Mouse (Mus musculus): ENCODE results near the gene Rac2. TPM values are rescaled to one million over a fixed set of nuclear protein-coding genes. Genes with fewer than 3 reads are reported as not detected.
A peak's percentile ranks its signal among the peaks of the same experiment; 100 is the strongest.

Rac2 gene
- polyA plus RNA-seq, 1 experiment from 2014 or later: 123 TPM

- H3K9me3 ChIP-seq (replicated peaks): no peaks in the 10 kb centered on the region
- ATAC-seq (ENCODE audit: insufficient read depth): peak; percentile 57
- H3K9ac ChIP-seq: peak overlapping the region; percentile 35; the same call in 1 of the 2 replicates
- 14% methylated on average over 5 of the region's 5 CpGs for WGBS (ENCODE audit: insufficient replicate concordance)
- H3K4me2 ChIP-seq: peak overlapping the region; percentile 53
- no peaks in the 10 kb centered on the region for H3K27me3 ChIP-seq
- H3K4me3 ChIP-seq (replicated peaks): no peak overlapping the region; the same call in 1 of the 2 replicates
- H3K4me1 ChIP-seq (replicated peaks): peaks cover 50% of the 10 kb centered on the region
- peak overlapping the region; percentile 81 for H3K27ac ChIP-seq (replicated peaks)
- peaks cover 26% of the 10 kb centered on the region for H3K36me3 ChIP-seq (replicated peaks)
Observed at GRCm38 (mm10) chr15:78563937-78564336, 8.6 kb downstream of the Rac2 start.

- ATAC-seq (ENCODE audit: insufficient read depth): no peak
- no peak overlapping the region for H3K4me3 ChIP-seq (replicated peaks)
- WGBS (ENCODE audit: insufficient replicate concordance): 96% methylated on average over 3 of the region's 3 CpGs
- no peaks in the 10 kb centered on the region for H3K9me3 ChIP-seq (replicated peaks)
- peaks cover 48% of the 10 kb centered on the region for H3K4me1 ChIP-seq (replicated peaks)
- H3K27ac ChIP-seq (replicated peaks): no peak overlapping the region
- H3K9ac ChIP-seq: no peak overlapping the region
- H3K4me2 ChIP-seq: peak overlapping the region; percentile 53
- peaks cover 20% of the 10 kb centered on the region for H3K36me3 ChIP-seq (replicated peaks)
- H3K27me3 ChIP-seq: no peaks in the 10 kb centered on the region
Observed at GRCm38 (mm10) chr15:78563344-78563743, 9.2 kb downstream of the Rac2 start.

- no peak overlapping the region for H3K4me3 ChIP-seq (replicated peaks)
- WGBS (ENCODE audit: insufficient replicate concordance): 47% methylated on average over 11 of the region's 11 CpGs
- no peak for ATAC-seq (ENCODE audit: insufficient read depth)
- no peaks in the 10 kb centered on the region for H3K9me3 ChIP-seq (replicated peaks)
- H3K9ac ChIP-seq: no peak overlapping the region
- no peak overlapping the region for H3K4me2 ChIP-seq
- peaks cover 12% of the 10 kb centered on the region for H3K36me3 ChIP-seq (replicated peaks)
- no peak overlapping the region for H3K27ac ChIP-seq (replicated peaks)
- peaks cover 12% of the 10 kb centered on the region for H3K4me1 ChIP-seq (replicated peaks)
- H3K27me3 ChIP-seq: no peaks in the 10 kb centered on the region; the same call in 1 of the 2 replicates
Observed at GRCm38 (mm10) chr15:78559141-78559979, 13.2 kb downstream of the Rac2 start.

- no peak overlapping the region for H3K4me3 ChIP-seq (replicated peaks)
Observed at GRCm38 (mm10) chr15:78557693-78558535, 14.7 kb downstream of the Rac2 start.

GRCm38 (mm10) chr15:78554545-78555313 lies 17.9 kb downstream of the Rac2 start:
- no peak overlapping the region for H3K27ac ChIP-seq (replicated peaks)
- peak overlapping the region; percentile 38 for H3K4me2 ChIP-seq
- no peaks in the 10 kb centered on the region; the same call in 1 of the 2 replicates for H3K27me3 ChIP-seq
- peak overlapping the region; percentile 26 for H3K4me3 ChIP-seq (replicated peaks)
- ATAC-seq (ENCODE audit: insufficient read depth): no peak
- WGBS (ENCODE audit: insufficient replicate concordance): 62% methylated on average over 25 of the region's 25 CpGs
- no peaks in the 10 kb centered on the region; the same call in 1 of the 2 replicates for H3K4me1 ChIP-seq (replicated peaks)
- H3K9ac ChIP-seq: no peak overlapping the region
- H3K36me3 ChIP-seq (replicated peaks): no peaks in the 10 kb centered on the region
- H3K9me3 ChIP-seq (replicated peaks): no peaks in the 10 kb centered on the region

More at GRCm38 (mm10) chr15:78557693-78558535, 14.7 kb downstream of the Rac2 start:
- 47% methylated on average over 10 of the region's 10 CpGs for WGBS (ENCODE audit: insufficient replicate concordance)
- Histone ChIP-seq H3K36me3 (replicated peaks) (peaks cover 12% of the 10 kb centered on the region), H3K27me3 (no peaks in the 10 kb centered on the region; the same call in 1 of the 2 replicates), H3K4me1 (replicated peaks) (no peaks in the 10 kb centered on the region; the same call in 1 of the 2 replicates), H3K9me3 (replicated peaks) (no peaks in the 10 kb centered on the region), H3K4me2 (no peak overlapping the region), H3K27ac (replicated peaks) (no peak overlapping the region), H3K9ac (no peak overlapping the region)
- no peak for ATAC-seq (ENCODE audit: insufficient read depth)

- no peak for ATAC-seq (ENCODE audit: insufficient read depth)
- Histone ChIP-seq H3K36me3 (replicated peaks) (no peaks in the 10 kb centered on the region), H3K27ac (replicated peaks) (no peak overlapping the region), H3K27me3 (peaks cover 11% of the 10 kb centered on the region; the same call in 1 of the 2 replicates), H3K4me3 (replicated peaks) (no peak overlapping the region), H3K4me1 (replicated peaks) (peaks cover 12% of the 10 kb centered on the region; the same call in 1 of the 2 replicates), H3K9ac (no peak overlapping the region), H3K4me2 (no peak overlapping the region), H3K9me3 (replicated peaks) (no peaks in the 10 kb centered on the region)
- 40% methylated on average over 4 of the region's 4 CpGs for WGBS (ENCODE audit: insufficient replicate concordance)
Observed at GRCm38 (mm10) chr15:78549189-78549734, 23.3 kb downstream of the Rac2 start.

GRCm38 (mm10) chr15:78548711-78549110 lies 23.9 kb downstream of the Rac2 start:
- Histone ChIP-seq H3K36me3 (replicated peaks) (no peaks in the 10 kb centered on the region), H3K9ac (no peak overlapping the region), H3K27me3 (peaks cover 17% of the 10 kb centered on the region), H3K4me2 (no peak overlapping the region), H3K9me3 (replicated peaks) (no peaks in the 10 kb centered on the region), H3K4me3 (replicated peaks) (no peak overlapping the region), H3K27ac (replicated peaks) (no peak overlapping the region), H3K4me1 (replicated peaks) (peaks cover 12% of the 10 kb centered on the region; the same call in 1 of the 2 replicates)
- WGBS (ENCODE audit: insufficient replicate concordance): 55% methylated on average over 8 of the region's 8 CpGs
- no peak for ATAC-seq (ENCODE audit: insufficient read depth)

GRCm38 (mm10) chr15:78548336-78548665 lies 24.3 kb downstream of the Rac2 start:
- ATAC-seq (ENCODE audit: insufficient read depth): no peak
- H3K9ac ChIP-seq: no peak overlapping the region

GRCm38 (mm10) chr15:78547415-78548335 lies 24.9 kb downstream of the Rac2 start:
- 34% methylated on average over 5 of the region's 5 CpGs for WGBS (ENCODE audit: insufficient replicate concordance)
- ATAC-seq (ENCODE audit: insufficient read depth): no peak

More at GRCm38 (mm10) chr15:78548336-78548665, 24.3 kb downstream of the Rac2 start:
- no peaks in the 10 kb centered on the region for H3K36me3 ChIP-seq (replicated peaks)
- 29% methylated on average over 3 of the region's 3 CpGs for WGBS (ENCODE audit: insufficient replicate concordance)
- H3K27ac ChIP-seq (replicated peaks): no peak overlapping the region
- H3K4me1 ChIP-seq (replicated peaks): peaks cover 12% of the 10 kb centered on the region; the same call in 1 of the 2 replicates
- H3K4me3 ChIP-seq (replicated peaks): no peak overlapping the region
- no peaks in the 10 kb centered on the region for H3K9me3 ChIP-seq (replicated peaks)
- no peak overlapping the region for H3K4me2 ChIP-seq
- peaks cover 21% of the 10 kb centered on the region for H3K27me3 ChIP-seq

More at GRCm38 (mm10) chr15:78547415-78548335, 24.9 kb downstream of the Rac2 start:
- H3K9me3 ChIP-seq (replicated peaks): no peaks in the 10 kb centered on the region
- no peak overlapping the region for H3K9ac ChIP-seq
- H3K27me3 ChIP-seq: peaks cover 22% of the 10 kb centered on the region
- no peaks in the 10 kb centered on the region for H3K36me3 ChIP-seq (replicated peaks)
- no peak overlapping the region for H3K4me2 ChIP-seq
- no peak overlapping the region for H3K27ac ChIP-seq (replicated peaks)
- no peak overlapping the region for H3K4me3 ChIP-seq (replicated peaks)
- peaks cover 12% of the 10 kb centered on the region; the same call in 1 of the 2 replicates for H3K4me1 ChIP-seq (replicated peaks)
